Mouse (Mus musculus): ENCODE measurements at regions not wholly inside any gene's neighbourhood (a gene's known extent, or its start where the extent isn't known, plus 50 kb on each side); places are given as distances from the start of the nearest gene placed in this dataset.
"Not testable (repeated sequence)": the region's sequence is repeated elsewhere in the genome, so short reads cannot be mapped to it uniquely, and the experiment has no call there.

- Histone ChIP-seq H3K9me3 (ENCODE audit: low read length) (no peaks in the 10 kb centered on the region), H3K4me3 (replicated peaks; ENCODE audit: low read length) (no peak overlapping the region), H3K4me1 (replicated peaks; ENCODE audit: low read depth, low read length) (no peaks in the 10 kb centered on the region), H3K36me3 (ENCODE audit: insufficient read depth, low read length) (no peaks in the 10 kb centered on the region), H3K27me3 (ENCODE audit: insufficient read depth, low read length) (no peaks in the 10 kb centered on the region)
- no peak for TF ChIP-seq CTCF (conservative IDR thresholded peaks at IDR 0.05; ENCODE audit: low read length)
- no peak for TF ChIP-seq NANOG (IDR thresholded peaks at IDR 0.05; ENCODE audit: borderline replicate concordance, low read length)
- TF ChIP-seq POU5F1 (IDR thresholded peaks at IDR 0.05; ENCODE audit: borderline replicate concordance, low read length) = no peak
These were observed 830.4 kb upstream of the Grm7 start for GRCm38 (mm10) chr6:109814990-109815389.

- Histone ChIP-seq H3K36me3 (ENCODE audit: insufficient read depth, low read length) (no peaks in the 10 kb centered on the region), H3K4me3 (replicated peaks; ENCODE audit: low read length) (no peak overlapping the region), H3K4me1 (replicated peaks; ENCODE audit: low read depth, low read length) (no peaks in the 10 kb centered on the region), H3K9me3 (ENCODE audit: low read length) (no peaks in the 10 kb centered on the region), H3K27me3 (ENCODE audit: insufficient read depth, low read length) (no peaks in the 10 kb centered on the region)
- no peak for TF ChIP-seq CTCF (conservative IDR thresholded peaks at IDR 0.05; ENCODE audit: low read length)
- no peak for TF ChIP-seq NANOG (IDR thresholded peaks at IDR 0.05; ENCODE audit: borderline replicate concordance, low read length)
- no peak for TF ChIP-seq POU5F1 (IDR thresholded peaks at IDR 0.05; ENCODE audit: borderline replicate concordance, low read length)
These were observed 797.1 kb upstream of the Grm7 start for GRCm38 (mm10) chr6:109848313-109848712.

- H3K27me3 ChIP-seq (ENCODE audit: insufficient read depth, low read length) = no peaks in the 10 kb centered on the region
- H3K4me1 ChIP-seq (replicated peaks; ENCODE audit: low read depth, low read length) = no peaks in the 10 kb centered on the region
- H3K9me3 ChIP-seq (ENCODE audit: low read length) = no peaks in the 10 kb centered on the region
- TF ChIP-seq CTCF (conservative IDR thresholded peaks at IDR 0.05; ENCODE audit: low read length) = no peak
- no peak for TF ChIP-seq POU5F1 (IDR thresholded peaks at IDR 0.05; ENCODE audit: borderline replicate concordance, low read length)
- TF ChIP-seq NANOG (IDR thresholded peaks at IDR 0.05; ENCODE audit: borderline replicate concordance, low read length) = no peak
- no peaks in the 10 kb centered on the region for H3K36me3 ChIP-seq (ENCODE audit: insufficient read depth, low read length)
- no peak overlapping the region for H3K4me3 ChIP-seq (replicated peaks; ENCODE audit: low read length)
These were observed 789.6 kb upstream of the Grm7 start for GRCm38 (mm10) chr6:109855806-109856205.

GRCm38 (mm10) chr6:109863411-109863810, 782.0 kb upstream of the Grm7 start:
- Histone ChIP-seq H3K27me3 (ENCODE audit: insufficient read depth, low read length) (no peaks in the 10 kb centered on the region), H3K4me3 (replicated peaks; ENCODE audit: low read length) (no peak overlapping the region), H3K4me1 (replicated peaks; ENCODE audit: low read depth, low read length) (no peaks in the 10 kb centered on the region), H3K9me3 (ENCODE audit: low read length) (no peaks in the 10 kb centered on the region), H3K36me3 (ENCODE audit: insufficient read depth, low read length) (no peaks in the 10 kb centered on the region)
- no peak for TF ChIP-seq NANOG (IDR thresholded peaks at IDR 0.05; ENCODE audit: borderline replicate concordance, low read length)
- TF ChIP-seq POU5F1 (IDR thresholded peaks at IDR 0.05; ENCODE audit: borderline replicate concordance, low read length) = no peak

- Histone ChIP-seq H3K4me1 (replicated peaks; ENCODE audit: low read depth, low read length) (no peaks in the 10 kb centered on the region), H3K36me3 (ENCODE audit: insufficient read depth, low read length) (no peaks in the 10 kb centered on the region), H3K9me3 (ENCODE audit: low read length) (no peaks in the 10 kb centered on the region), H3K4me3 (replicated peaks; ENCODE audit: low read length) (no peak overlapping the region), H3K27me3 (ENCODE audit: insufficient read depth, low read length) (no peaks in the 10 kb centered on the region)
- TF ChIP-seq POU5F1 (IDR thresholded peaks at IDR 0.05; ENCODE audit: borderline replicate concordance, low read length) = no peak
- TF ChIP-seq CTCF (conservative IDR thresholded peaks at IDR 0.05; ENCODE audit: low read length) = no peak
- TF ChIP-seq NANOG (IDR thresholded peaks at IDR 0.05; ENCODE audit: borderline replicate concordance, low read length) = no peak
These were observed 771.2 kb upstream of the Grm7 start for GRCm38 (mm10) chr6:109874187-109874586.

GRCm38 (mm10) chr6:109874625-109875040, 770.7 kb upstream of the Grm7 start:
- Histone ChIP-seq H3K36me3 (ENCODE audit: insufficient read depth, low read length) (no peaks in the 10 kb centered on the region), H3K9me3 (ENCODE audit: low read length) (no peaks in the 10 kb centered on the region), H3K4me3 (replicated peaks; ENCODE audit: low read length) (no peak overlapping the region), H3K4me1 (replicated peaks; ENCODE audit: low read depth, low read length) (no peaks in the 10 kb centered on the region), H3K27me3 (ENCODE audit: insufficient read depth, low read length) (no peaks in the 10 kb centered on the region)
- TF ChIP-seq NANOG (IDR thresholded peaks at IDR 0.05; ENCODE audit: borderline replicate concordance, low read length) = no peak
- no peak for TF ChIP-seq CTCF (conservative IDR thresholded peaks at IDR 0.05; ENCODE audit: low read length)
- TF ChIP-seq POU5F1 (IDR thresholded peaks at IDR 0.05; ENCODE audit: borderline replicate concordance, low read length) = no peak

- not testable (repeated sequence) for H3K4me3 ChIP-seq (replicated peaks; ENCODE audit: low read length); H3K9me3 ChIP-seq (ENCODE audit: low read length); H3K27me3 ChIP-seq (ENCODE audit: insufficient read depth, low read length); H3K4me1 ChIP-seq (replicated peaks; ENCODE audit: low read depth, low read length); H3K36me3 ChIP-seq (ENCODE audit: insufficient read depth, low read length)
These were observed 769.8 kb upstream of the Grm7 start for GRCm38 (mm10) chr6:109875548-109875947.

- Histone ChIP-seq H3K36me3 (ENCODE audit: insufficient read depth, low read length) (no peaks in the 10 kb centered on the region), H3K4me3 (replicated peaks; ENCODE audit: low read length) (no peak overlapping the region), H3K27me3 (ENCODE audit: insufficient read depth, low read length) (no peaks in the 10 kb centered on the region), H3K4me1 (replicated peaks; ENCODE audit: low read depth, low read length) (no peaks in the 10 kb centered on the region), H3K9me3 (ENCODE audit: low read length) (no peaks in the 10 kb centered on the region)
- TF ChIP-seq POU5F1 (IDR thresholded peaks at IDR 0.05; ENCODE audit: borderline replicate concordance, low read length) (no peak), CTCF (conservative IDR thresholded peaks at IDR 0.05; ENCODE audit: low read length) (no peak), NANOG (IDR thresholded peaks at IDR 0.05; ENCODE audit: borderline replicate concordance, low read length) (no peak)
These were observed 766.2 kb upstream of the Grm7 start for GRCm38 (mm10) chr6:109879145-109879544.

GRCm38 (mm10) chr6:109923780-109924179, 721.6 kb upstream of the Grm7 start:
- H3K36me3 ChIP-seq (ENCODE audit: insufficient read depth, low read length) = no peaks in the 10 kb centered on the region
- no peaks in the 10 kb centered on the region for H3K27me3 ChIP-seq (ENCODE audit: insufficient read depth, low read length)
- no peaks in the 10 kb centered on the region for H3K4me1 ChIP-seq (replicated peaks; ENCODE audit: low read depth, low read length)
- no peak overlapping the region for H3K4me3 ChIP-seq (replicated peaks; ENCODE audit: low read length)
- H3K9me3 ChIP-seq (ENCODE audit: low read length) = peaks cover 23% of the 10 kb centered on the region
- TF ChIP-seq POU5F1 (IDR thresholded peaks at IDR 0.05; ENCODE audit: borderline replicate concordance, low read length) (no peak), NANOG (IDR thresholded peaks at IDR 0.05; ENCODE audit: borderline replicate concordance, low read length) (no peak), CTCF (conservative IDR thresholded peaks at IDR 0.05; ENCODE audit: low read length) (no peak)

All from E14TG2a.4 (cell line).